Mouse (Mus musculus) liver (tissue): Measurements from ENCODE around the gene Taar2.
A peak's percentile ranks its signal among the peaks of the same experiment; 100 is the strongest.

Experiments
- DNase-seq: peaks from one replicate; pipeline ENCODE4 v3.0.0-alpha.2; 2020; ENCODE audit warnings: mixed read lengths

Taar2 gene

GRCm38 (mm10) chr10:23938312-23938711 is at the start of gene Taar2:
TSS of gene Taar2 (plus strand) at chr10:23938572.
- no peak for DNase-seq

DNA sequence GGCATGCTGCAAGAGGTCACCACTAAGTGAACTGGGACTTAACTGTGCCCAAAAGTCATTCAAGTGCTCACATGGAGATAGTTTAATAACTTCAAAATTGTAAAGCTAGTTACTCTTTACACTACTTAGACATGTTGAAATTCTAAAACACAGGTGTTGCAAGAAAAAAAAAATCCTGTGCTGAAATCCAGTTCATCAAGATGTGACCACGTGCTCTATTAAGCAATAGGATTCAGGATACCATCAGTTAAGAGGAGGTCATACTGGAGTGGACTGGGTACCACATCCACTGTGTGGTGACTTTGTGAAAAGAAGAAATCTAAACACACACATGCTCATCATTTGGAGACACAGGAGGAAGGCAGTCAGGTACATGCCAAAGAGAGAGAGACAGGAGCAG is 45.4 kb upstream of the Taar2 start:
- no peak for DNase-seq

GRCm38 (mm10) chr10:23894601-23895349 is 43.6 kb upstream of the Taar2 start, which contains the start of gene Vnn1:
TSS of gene Vnn1 (plus strand) at chr10:23894688.
- no peak for DNase-seq

- no peak for DNase-seq
Measured at GRCm38 (mm10) chr10:23895376-23895775, 43.0 kb upstream of the Taar2 start.

DNA sequence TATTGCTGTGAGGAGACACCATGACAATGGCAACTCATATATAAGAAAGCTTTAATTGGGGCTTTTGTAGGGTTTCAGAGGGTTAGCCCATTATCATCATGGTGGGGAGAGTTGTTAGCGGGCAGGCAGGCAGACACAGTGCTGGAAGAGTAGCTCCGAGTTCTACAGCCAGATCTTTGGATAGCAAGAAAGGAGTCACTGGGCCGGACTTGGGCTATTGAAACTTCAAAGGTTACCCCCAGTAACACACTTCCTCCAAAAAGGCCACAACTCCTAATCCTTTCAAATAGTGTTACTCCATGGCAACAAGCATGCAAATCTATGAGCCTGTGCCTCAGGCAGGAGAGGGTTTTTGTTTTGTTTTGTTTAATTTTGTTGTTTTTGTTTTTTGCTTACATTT is 37.3 kb upstream of the Taar2 start:
- DNase-seq = no peak

GRCm38 (mm10) chr10:23905661-23906060 is 32.7 kb upstream of the Taar2 start:
- DNase-seq = no peak

GRCm38 (mm10) chr10:23920056-23920455 is 18.3 kb upstream of the Taar2 start, which contains the start of gene Taar1:
TSS of gene Taar1 (plus strand) at chr10:23920356.
- no peak for DNase-seq

DNA sequence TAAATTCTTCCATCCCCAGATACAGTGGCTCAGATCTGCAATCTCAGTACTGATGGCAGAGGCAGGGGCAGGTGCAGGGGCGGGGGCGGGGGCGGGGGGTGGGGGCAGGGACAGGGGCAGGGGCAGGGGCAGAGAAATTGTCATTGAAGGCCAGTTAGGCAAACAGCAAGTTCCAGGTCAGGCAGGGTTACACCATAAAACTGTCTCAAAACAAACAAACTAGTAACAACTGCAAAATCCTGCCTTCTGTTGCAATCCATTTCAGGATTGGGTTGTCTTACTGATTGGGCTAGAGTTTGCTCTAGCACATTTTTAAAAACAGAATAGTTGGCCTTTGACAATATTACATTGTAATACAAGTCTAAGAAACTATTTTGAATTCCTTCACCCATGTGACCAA is 15.9 kb upstream of the Taar2 start:
- peak; percentile 13 for DNase-seq

DNA sequence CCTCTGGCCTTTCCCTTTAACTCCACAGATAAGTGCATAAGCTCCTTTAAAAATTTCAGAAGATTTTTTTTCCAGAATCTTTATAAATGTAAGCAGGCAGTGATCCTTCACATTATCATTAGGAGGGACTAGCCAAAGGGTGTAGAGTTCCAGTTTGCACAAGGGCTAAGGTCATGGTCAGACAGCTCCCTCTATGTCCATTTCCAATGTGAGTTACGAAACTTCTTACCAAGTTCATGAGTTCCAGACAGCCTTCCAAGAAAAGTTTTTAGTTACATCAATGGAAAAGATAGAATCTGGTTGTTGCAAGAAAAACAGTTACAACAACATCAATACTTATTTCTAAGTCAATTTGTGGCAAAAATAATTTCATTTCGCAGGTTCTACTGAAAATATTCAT is 14.4 kb upstream of the Taar2 start:
- DNase-seq = no peak

- no peak for DNase-seq
Measured at GRCm38 (mm10) chr10:23937613-23938012, 759 bp upstream of the Taar2 start.

DNA sequence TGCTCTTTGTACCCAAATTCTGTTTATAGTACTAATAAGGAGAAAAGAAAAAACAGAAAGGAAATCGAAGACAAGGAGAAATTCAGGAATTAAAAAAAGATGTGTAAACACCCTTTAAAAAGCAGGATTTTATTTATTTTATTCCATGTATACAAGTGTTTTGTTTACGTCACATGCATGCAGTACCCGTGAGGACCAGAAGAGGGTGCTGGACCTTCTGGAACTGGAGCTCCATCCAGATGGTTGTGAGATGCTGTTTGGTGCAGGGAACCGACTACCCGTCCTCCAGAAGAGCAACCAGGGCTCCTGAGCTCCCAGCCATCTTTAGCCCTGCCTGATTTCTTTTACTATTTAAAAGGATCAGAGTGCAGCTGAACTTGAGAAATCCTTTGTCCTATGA is 4.1 kb downstream of the Taar2 start:
- DNase-seq = peak; percentile 20

DNA sequence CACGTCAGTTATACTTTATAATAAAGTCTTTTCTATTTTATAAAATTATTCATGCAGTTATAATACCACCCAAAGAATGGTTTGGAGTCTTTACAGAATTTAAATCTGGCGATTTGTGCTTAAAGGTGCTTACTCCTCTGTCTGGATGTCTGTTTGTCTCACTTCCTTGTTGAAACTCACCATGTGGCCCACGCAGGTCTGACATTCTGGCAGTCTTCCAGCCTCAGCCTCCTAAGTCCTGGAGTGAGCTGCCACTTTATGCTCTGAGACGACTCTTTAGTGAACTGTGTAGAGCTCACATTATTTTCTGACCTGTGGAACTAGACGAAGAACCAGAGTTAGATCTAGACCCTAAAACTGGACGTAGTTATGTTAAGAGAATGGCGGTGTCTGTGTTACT is 9.7 kb downstream of the Taar2 start:
- DNase-seq = no peak

- no peak for DNase-seq
Measured at GRCm38 (mm10) chr10:23949508-23950005, 11.2 kb downstream of the Taar2 start, which contains the start of gene Taar3. TSS of gene Taar3 (plus strand) at chr10:23949558.

DNA sequence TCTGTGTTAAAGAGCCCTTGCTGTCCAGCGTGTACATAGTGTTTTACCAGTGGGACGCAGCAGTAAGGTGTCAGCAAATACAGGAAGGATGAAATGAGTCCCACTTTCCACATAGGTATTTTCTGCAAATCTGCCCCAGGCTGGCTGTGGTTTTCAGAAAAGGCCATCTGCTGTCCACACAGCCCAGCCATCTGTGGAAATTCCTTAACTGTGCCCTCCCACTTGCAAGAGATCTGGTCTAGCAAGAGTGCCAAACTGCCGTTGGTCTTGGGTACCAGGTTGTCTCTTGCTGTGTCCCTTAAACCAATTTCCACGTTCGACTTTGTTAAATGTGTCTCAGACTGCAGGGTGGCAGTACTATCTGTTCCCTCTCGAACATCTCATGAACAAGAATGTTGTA is 13.3 kb downstream of the Taar2 start:
- no peak for DNase-seq

DNA sequence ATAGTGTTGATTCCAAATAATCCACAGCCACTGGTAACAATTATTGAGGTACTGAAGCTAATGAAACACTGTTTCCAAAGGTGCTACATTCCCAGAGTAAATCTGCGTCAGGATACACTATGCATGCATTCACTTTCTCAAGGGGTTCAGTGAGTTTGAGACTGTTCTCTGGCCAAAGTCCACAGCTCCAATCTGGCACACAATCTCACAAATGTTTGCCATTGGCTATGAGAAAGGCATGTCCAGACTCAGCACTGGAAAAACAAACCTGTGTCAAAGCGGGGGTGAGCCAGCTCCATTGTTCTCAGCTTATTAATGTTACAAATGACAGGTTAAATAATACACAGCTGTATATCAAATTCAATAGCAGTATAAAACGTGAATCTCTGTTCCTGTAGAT is 20.7 kb downstream of the Taar2 start:
- DNase-seq = no peak

DNA sequence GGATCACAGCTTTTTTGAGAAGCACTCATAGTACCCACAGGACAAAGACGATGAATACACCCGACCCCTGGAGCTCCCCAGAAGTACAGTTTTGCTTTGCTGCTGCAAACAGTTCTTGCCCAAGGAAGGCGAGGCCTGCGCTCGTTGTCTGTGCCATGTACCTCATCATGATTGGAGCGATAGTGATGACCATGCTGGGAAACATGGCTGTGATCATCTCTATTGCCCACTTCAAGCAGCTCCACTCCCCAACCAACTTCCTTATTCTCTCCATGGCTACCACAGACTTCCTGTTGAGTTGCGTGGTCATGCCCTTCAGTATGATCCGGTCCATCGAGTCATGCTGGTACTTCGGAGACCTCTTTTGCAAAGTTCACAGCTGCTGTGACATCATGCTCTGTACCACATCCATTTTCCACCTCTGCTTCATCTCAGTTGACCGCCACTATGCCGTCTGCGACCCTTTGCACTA is 22.1 kb downstream of the Taar2 start, which contains the start of gene Taar4:
Taar4 (plus strand) TSS at position 51 of the 472 bp plus-strand sequence.
- no peak for DNase-seq

- DNase-seq = no peak
Measured at GRCm38 (mm10) chr10:23963444-23963843, 25.1 kb downstream of the Taar2 start.

DNA sequence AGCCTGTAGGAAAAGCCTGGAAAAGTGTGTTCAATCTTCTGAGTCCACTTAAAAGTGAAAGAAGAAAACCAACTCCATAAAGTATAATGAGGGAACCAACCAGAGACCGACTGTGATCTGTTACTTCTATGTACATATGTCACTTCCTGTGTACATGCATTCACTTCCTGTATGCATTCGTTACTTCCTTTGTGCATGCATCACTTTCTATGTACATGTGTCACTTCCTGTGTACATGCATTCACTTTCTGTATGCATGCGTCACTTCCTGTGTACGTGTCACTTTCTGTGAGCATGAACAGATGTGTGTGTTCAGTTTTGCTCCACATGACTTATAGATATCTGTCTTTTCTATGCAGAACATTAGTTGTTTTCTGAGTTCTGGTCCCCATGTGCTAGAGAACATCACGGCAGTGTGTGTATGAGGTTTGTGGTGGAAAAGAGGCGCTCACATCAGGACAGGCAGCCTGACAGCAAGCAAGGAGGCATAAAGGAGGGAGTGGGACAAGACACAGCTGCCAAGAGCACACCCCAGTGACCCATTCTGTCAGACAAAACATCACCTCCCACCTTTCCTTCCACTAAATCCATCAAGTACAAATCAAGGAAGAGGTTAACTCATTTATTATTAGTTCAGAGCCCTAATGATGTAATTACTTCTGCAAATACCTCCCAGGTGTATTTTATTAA is 26.7 kb downstream of the Taar2 start:
- no peak for DNase-seq

DNA sequence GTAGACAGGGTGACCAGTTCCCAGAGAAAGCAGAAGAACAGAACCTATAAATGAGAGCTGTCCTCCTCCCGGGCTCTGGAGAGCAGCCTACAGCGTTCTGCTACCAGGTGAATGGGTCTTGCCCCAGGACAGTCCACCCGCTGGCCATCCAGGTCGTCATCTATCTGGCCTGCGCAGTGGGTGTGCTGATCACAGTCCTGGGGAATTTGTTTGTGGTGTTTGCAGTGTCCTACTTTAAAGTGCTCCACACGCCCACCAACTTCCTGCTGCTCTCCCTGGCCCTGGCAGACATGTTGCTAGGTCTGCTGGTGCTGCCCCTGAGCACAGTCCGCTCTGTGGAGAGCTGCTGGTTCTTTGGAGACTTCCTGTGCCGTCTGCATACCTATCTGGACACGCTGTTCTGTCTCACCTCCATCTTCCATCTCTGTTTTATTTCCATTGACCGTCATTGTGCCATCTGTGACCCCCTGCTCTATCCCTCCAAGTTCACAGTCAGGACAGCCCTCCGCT is 32.3 kb downstream of the Taar2 start, which contains the start of gene Taar5:
Taar5 (plus strand) TSS at position 51 of the 510 bp plus-strand sequence.
- no peak for DNase-seq

GRCm38 (mm10) chr10:23971256-23971655 is 32.9 kb downstream of the Taar2 start:
- no peak for DNase-seq

DNA sequence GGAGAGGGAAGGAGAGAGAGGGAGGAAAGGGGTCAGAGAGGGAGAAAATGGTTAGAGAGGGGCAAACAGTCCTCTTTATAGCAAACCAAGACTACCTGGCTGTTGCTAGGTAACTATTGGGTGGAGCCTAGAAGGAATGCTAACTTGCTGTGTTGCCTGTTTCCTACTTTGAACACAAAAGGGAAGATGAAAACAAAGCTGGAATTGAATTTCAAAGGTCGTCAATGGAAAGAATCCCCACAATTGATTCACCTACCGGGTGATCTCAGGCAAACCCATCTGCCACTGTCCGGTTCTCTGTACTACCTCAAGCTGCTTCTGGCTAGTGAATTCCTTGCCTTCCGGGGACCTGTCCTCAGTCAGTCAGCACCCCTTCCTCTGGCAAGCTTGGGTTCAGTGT is 39.6 kb downstream of the Taar2 start:
- DNase-seq = no peak

DNA sequence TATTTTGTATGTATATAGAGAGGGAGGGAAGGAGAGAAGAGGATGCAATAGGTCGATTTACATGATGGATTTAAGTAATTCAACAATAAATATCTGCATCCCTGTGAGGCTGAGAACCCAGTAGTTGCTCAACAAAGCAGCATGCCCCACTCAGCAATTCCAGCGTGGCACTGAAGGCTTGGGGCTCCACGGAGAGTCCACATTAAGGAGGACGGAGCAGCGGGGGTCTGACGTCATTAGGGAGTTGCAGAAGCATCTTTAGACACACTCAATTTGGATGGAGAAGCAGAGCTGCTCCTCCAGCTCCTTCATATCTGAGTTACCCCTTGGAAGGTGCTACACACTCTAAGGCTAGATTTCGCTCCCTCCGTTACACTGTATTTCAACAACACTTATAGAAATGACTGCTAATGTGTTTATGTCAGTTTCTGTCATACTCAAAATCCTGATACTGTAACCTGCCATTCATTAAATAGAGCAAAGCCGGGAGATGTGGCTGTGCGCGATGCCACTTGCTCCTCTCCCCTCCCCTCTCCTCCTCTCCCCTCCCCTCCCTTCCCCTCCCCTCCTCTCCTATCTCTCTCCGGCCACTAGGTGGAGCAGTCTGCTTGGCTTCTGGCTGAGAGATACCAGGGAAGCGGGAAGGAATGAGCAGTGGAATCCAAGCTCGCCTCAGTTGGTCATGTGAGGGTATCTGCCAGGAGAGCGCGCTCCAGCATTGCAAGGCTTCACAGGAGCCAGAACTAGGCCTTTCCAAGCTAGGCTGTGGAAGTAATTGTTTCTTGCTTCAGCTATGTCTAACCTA is 40.7 kb downstream of the Taar2 start:
- peak; percentile 68 for DNase-seq

- no peak for DNase-seq
Measured at GRCm38 (mm10) chr10:23985546-23985945, 47.2 kb downstream of the Taar2 start, which contains the start of gene Taar6. TSS of gene Taar6 (minus strand) at chr10:23985646.
